Mouse (Mus musculus) midbrain, embryonic 13.5 days (tissue): ENCODE results near the gene Pak6. TPM values are rescaled to one million over a fixed set of nuclear protein-coding genes. Genes with fewer than 3 reads are reported as not detected.

ENCODE experiments used
- ATAC-seq: fragments of 200-750 bp; cut with Nextera tagmentation; 2 replicates; pipeline ENCODE4 v1.8.0; 2017; ENCODE audit warnings: mild to moderate bottlenecking, moderate TSS enrichment, moderate library complexity
- H3K27ac ChIP-seq: fragments of 300-500 bp; sonication (generic); 2 replicates; pipeline ENCODE4 v1.5.1; 2015; ENCODE audit warnings: inconsistent platforms, mild to moderate bottlenecking, moderate library complexity
- H3K27me3 ChIP-seq: fragments of 300-500 bp; sonication (generic); 2 replicates; pipeline ENCODE4 v1.6.1; 2015; ENCODE audit warnings: mild to moderate bottlenecking, inconsistent platforms
- H3K36me3 ChIP-seq: fragments of 300-500 bp; sonication (generic); 2 replicates; pipeline ENCODE4 v1.6.1; 2015; ENCODE audit warnings: mild to moderate bottlenecking, inconsistent platforms
- H3K4me1 ChIP-seq: fragments of 300-500 bp; sonication (generic); replicated peaks from 2 replicates; pipeline ENCODE4 v1.6.1; 2015; ENCODE audit warnings: inconsistent platforms
- H3K4me2 ChIP-seq: fragments of 300-500 bp; sonication (generic); replicated peaks from 2 replicates; pipeline ENCODE4 v1.6.1; 2015; ENCODE audit warnings: moderate library complexity, mild to moderate bottlenecking, inconsistent platforms
- H3K4me3 ChIP-seq: fragments of 300-500 bp; sonication (generic); replicated peaks from 2 replicates; pipeline ENCODE4 v1.5.1; 2015; ENCODE audit warnings: mild to moderate bottlenecking, inconsistent platforms
- H3K9ac ChIP-seq: fragments of 300-500 bp; sonication (generic); replicated peaks from 2 replicates; pipeline ENCODE4 v1.6.1; 2015; ENCODE audit warnings: mild to moderate bottlenecking, inconsistent platforms
- H3K9me3 ChIP-seq: fragments of 300-500 bp; sonication (generic); 2 replicates; pipeline ENCODE4 v1.6.1; 2016; ENCODE audit warnings: mild to moderate bottlenecking, inconsistent platforms
- WGBS: fragments of 180-500 bp; shearing (Covaris S2); methylation state at CpG from one replicate; pipeline ENCODE4 v1.1.7; 2015; 5-methylcytosine and 5-hydroxymethylcytosine counted together
- polyA plus RNA-seq: library from polyadenylated mRNA; unstranded; fragments of >200 nt; fragmentation: Nextera tagmentation; extraction: Ambion mirVana; gene quantifications from 2 replicates; pipeline ENCODE4 v1.2.1, GENCODE M21; 2015

Gene Pak6
- polyA plus RNA-seq, 1 experiment from 2014 or later = 21.1 TPM

GRCm38 (mm10) chr2:118743261-118743943, 80.3 kb downstream of the Pak6 start:
- 32% methylated on average over 8 of the region's 8 CpGs for WGBS
- Histone ChIP-seq H3K4me3 (no peak overlapping the region), H3K9ac (no peak overlapping the region), H3K27me3 (peaks cover 28% of the 10 kb centered on the region), H3K4me1 (peaks cover 30% of the 10 kb centered on the region), H3K4me2 (no peak overlapping the region), H3K36me3 (no peaks in the 10 kb centered on the region), H3K9me3 (no peaks in the 10 kb centered on the region), H3K27ac (no peak overlapping the region)
- no peak for ATAC-seq

- Histone ChIP-seq H3K9ac (peak overlapping the region; percentile 92; the same call in 1 of the 2 replicates), H3K4me1 (peaks cover 42% of the 10 kb centered on the region), H3K9me3 (no peaks in the 10 kb centered on the region), H3K4me2 (peak overlapping the region; percentile 83), H3K27me3 (peaks cover 28% of the 10 kb centered on the region), H3K4me3 (peak overlapping the region; percentile 73), H3K36me3 (no peaks in the 10 kb centered on the region), H3K27ac (no peak overlapping the region)
- WGBS = 8% methylated on average over 7 of the region's 7 CpGs
- ATAC-seq = no peak
Measured at GRCm38 (mm10) chr2:118744621-118745020, 81.5 kb downstream of the Pak6 start.

DNA sequence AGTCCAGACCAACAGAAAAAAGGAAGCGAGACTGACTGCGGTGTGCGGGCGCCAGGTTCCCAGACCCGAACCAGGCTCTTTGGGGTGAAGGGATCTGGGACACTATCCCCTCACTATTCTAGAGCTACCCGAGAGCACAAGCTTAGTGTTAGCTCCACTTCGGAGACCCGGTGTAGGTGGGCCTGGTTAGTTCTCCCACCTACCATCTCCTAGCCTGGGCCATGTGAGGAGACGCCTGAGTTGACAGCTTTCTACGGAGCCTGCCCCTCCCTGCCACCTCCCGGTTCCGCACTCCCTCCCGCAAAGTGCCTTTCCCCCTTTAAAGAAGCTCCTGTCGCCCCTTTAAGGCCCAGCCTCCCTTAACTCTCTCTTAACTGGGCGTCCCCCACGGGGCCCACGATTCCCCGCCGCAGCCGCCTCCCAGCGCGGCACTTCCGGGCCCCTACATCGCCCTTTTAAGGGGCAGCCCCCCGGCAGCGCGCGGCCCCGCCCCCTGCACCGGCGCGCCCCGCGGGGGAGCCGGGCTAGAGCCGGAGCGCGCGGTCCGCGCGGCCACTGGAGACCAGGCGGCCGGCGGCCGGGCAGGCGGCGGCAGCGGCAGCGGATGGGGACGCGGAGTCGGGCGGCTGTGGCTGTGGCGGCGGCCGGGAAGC, 82.3 kb downstream of the Pak6 start, which contains the start of gene Inafm2:
Inafm2 (plus strand) TSS at position 527 of the 653 bp plus-strand sequence.
- WGBS = under 1% methylated on average over 55 of the region's 57 CpGs
- H3K36me3 ChIP-seq = no peaks in the 10 kb centered on the region
- H3K27me3 ChIP-seq = peaks cover 28% of the 10 kb centered on the region
- H3K9ac ChIP-seq = peak within 1 kb of the TSS; percentile 92
- peak within 1 kb of the TSS; percentile 77 for H3K27ac ChIP-seq
- peak within 1 kb of the TSS; percentile 83 for H3K4me2 ChIP-seq
- H3K4me1 ChIP-seq = peaks cover 50% of the 10 kb centered on the region
- H3K4me3 ChIP-seq = peak within 1 kb of the TSS; percentile 73
- peak; percentile 91 for ATAC-seq
- no peaks in the 10 kb centered on the region for H3K9me3 ChIP-seq

GRCm38 (mm10) chr2:118745915-118746901, 83.1 kb downstream of the Pak6 start:
- no peaks in the 10 kb centered on the region for H3K9me3 ChIP-seq

DNA sequence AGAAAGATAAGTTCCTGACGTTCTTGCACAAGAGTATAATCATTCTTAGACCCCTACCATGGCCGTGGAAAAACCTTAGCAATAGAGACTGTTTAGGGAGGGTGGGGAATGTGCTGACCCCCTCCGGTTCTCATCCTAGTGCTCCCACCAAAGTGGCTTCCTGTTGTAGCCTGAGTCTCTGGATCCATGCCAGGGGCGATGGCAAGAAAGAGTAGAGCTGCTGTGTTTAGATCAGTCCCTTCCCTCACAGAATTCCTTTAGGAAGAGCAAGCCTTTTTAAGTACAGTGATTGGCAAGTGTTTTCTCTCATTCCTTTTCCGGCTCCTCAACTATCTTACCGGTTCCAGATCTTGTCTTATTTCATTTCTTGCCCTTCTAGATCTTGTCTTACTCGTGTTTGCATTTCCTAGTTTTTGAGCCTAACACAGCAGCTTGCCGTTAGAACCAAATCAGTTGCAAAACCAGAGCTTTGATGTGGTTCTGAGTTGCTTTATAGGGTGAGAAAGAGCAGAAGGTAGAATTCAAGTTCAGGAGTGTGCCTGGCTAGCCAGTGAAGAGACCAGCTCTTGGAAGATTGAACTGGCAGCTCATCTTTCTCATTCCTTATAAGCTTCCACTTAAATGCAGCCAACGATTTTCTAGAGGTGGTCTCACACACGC, 84.3 kb downstream of the Pak6 start:
- no peaks in the 10 kb centered on the region for H3K36me3 ChIP-seq
- H3K27me3 ChIP-seq = peaks cover 20% of the 10 kb centered on the region
- no peak for ATAC-seq
- no peak overlapping the region for H3K27ac ChIP-seq
- H3K9ac ChIP-seq = peak overlapping the region; percentile 92
- peaks cover 59% of the 10 kb centered on the region for H3K4me1 ChIP-seq
- peak overlapping the region; percentile 73 for H3K4me3 ChIP-seq
- H3K4me2 ChIP-seq = peak overlapping the region; percentile 83
- WGBS = 37% methylated on average over 10 of the region's 10 CpGs
- no peaks in the 10 kb centered on the region for H3K9me3 ChIP-seq

More at GRCm38 (mm10) chr2:118745915-118746901, 83.1 kb downstream of the Pak6 start:
- no peaks in the 10 kb centered on the region for H3K36me3 ChIP-seq
- H3K4me3 ChIP-seq = peak overlapping the region; percentile 73
- peaks cover 28% of the 10 kb centered on the region for H3K27me3 ChIP-seq
- peak overlapping the region; percentile 83 for H3K4me2 ChIP-seq
- peak overlapping the region; percentile 92 for H3K9ac ChIP-seq
- peaks cover 52% of the 10 kb centered on the region for H3K4me1 ChIP-seq
- H3K27ac ChIP-seq = peak overlapping the region; percentile 77
- WGBS = under 1% methylated on average over 87 of the region's 113 CpGs
- peak; percentile 62 for ATAC-seq

Other genes starting within 250 kb of the Pak6 start
- gene Srp14, start 183.6 kb upstream of the Pak6 start, polyA plus RNA-seq = 353 and 358 TPM in 2 replicates
- gene Bmf, start 113.6 kb upstream of the Pak6 start, polyA plus RNA-seq = 4.0 and 4.7 TPM in 2 replicates
- gene Bub1b, start 65.1 kb upstream of the Pak6 start, polyA plus RNA-seq = 37.4 and 38.0 TPM in 2 replicates
- 0.04 TPM in 1 of 2 replicates, not detected in the other for gene Ankrd63, start 40.7 kb downstream of the Pak6 start, polyA plus RNA-seq
- gene Plcb2, start 65.1 kb downstream of the Pak6 start, polyA plus RNA-seq = 0.11 and 0.13 TPM in 2 replicates
- gene Inafm2, start 82.5 kb downstream of the Pak6 start, polyA plus RNA-seq = 24.6 and 25.8 TPM in 2 replicates
- gene Ccdc9b, start 99.4 kb downstream of the Pak6 start, polyA plus RNA-seq = 1.7 and 2.1 TPM in 2 replicates
- gene Phgr1, start 109.5 kb downstream of the Pak6 start, polyA plus RNA-seq = not detected in 2 replicates
- 32.7 and 35.8 TPM in 2 replicates for gene Disp2, start 116.4 kb downstream of the Pak6 start, polyA plus RNA-seq
- gene Knstrn, start 150.7 kb downstream of the Pak6 start, polyA plus RNA-seq = 62.7 and 66.1 TPM in 2 replicates
- 42.5 and 42.8 TPM in 2 replicates for gene Ivd, start 198.7 kb downstream of the Pak6 start, polyA plus RNA-seq
- gene Bahd1, start 237.1 kb downstream of the Pak6 start, polyA plus RNA-seq = 4.2 and 5.0 TPM in 2 replicates